Comparison of ENCODE assay signal across 9 mouse cellular contexts in genomic region chr8:121729323-121729722, GRCm38 (mm10). TPM values are rescaled to one million over a fixed set of nuclear protein-coding genes. Genes with fewer than 3 reads are reported as not detected.
DNase-seq lines count a peak whose midpoint lies in the region; ATAC-seq lines count a peak whose summit lies in the region.
"Had no signal": no experiment of that assay in that cellular context is flagged by ENCODE, and none has a peak within 500 bp of the region (broad histone marks: within the 10 kb centered on the region; RNA-seq: fewer than 3 reads in every experiment).

Jph3 (plus strand) TSS chr8:121729623.

- 6% methylated on average over 12 of the region's 12 CpGs for WGBS in kidney, embryonic 16.5 days
- 5% methylated on average over 12 of the region's 12 CpGs for WGBS in forebrain, embryonic 10.5 days
- WGBS in midbrain, embryonic 14.5 days = 8% methylated on average over 12 of the region's 12 CpGs

- H3K27ac ChIP-seq in kidney, embryonic 16.5 days (ENCODE audit: low read length) = no peak within 1 kb of the TSS
- peak within 1 kb of the TSS; percentile 60; the same call in 1 of the 2 replicates for H3K27ac ChIP-seq in forebrain, embryonic 10.5 days
- peak within 1 kb of the TSS; percentile 70 for H3K27ac ChIP-seq in midbrain, embryonic 14.5 days (replicated peaks; ENCODE audit: low read depth, low read length)

- peak within 1 kb of the TSS; percentile 85 for H3K4me2 ChIP-seq in kidney, embryonic 16.5 days (replicated peaks; ENCODE audit: low read depth, low read length)
- peak within 1 kb of the TSS; percentile 86 for H3K4me2 ChIP-seq in midbrain, embryonic 14.5 days (ENCODE audit: low read length)

- H3K9ac ChIP-seq in kidney, embryonic 16.5 days (replicated peaks; ENCODE audit: low read length) = no peak within 1 kb of the TSS
- peak within 1 kb of the TSS; percentile 73 for H3K9ac ChIP-seq in midbrain, embryonic 14.5 days (replicated peaks; ENCODE audit: low read length)

- H3K9me3 ChIP-seq in kidney, embryonic 16.5 days (ENCODE audit: low read length) = no peaks in the 10 kb centered on the region
- peaks cover 8% of the 10 kb centered on the region for H3K9me3 ChIP-seq in forebrain, embryonic 10.5 days
- no peaks in the 10 kb centered on the region for H3K9me3 ChIP-seq in midbrain, embryonic 14.5 days (ENCODE audit: control insufficient read depth, low read length)

- no peak for ATAC-seq in kidney, embryonic 16.5 days (ENCODE audit: low FRiP score, low TSS enrichment)
- ATAC-seq in midbrain, embryonic 14.5 days (ENCODE audit: low FRiP score, low TSS enrichment) = no peak

- no peaks in the 10 kb centered on the region for H3K36me3 ChIP-seq in kidney, embryonic 16.5 days (ENCODE audit: insufficient read depth, low read length)
- no peaks in the 10 kb centered on the region for H3K36me3 ChIP-seq in forebrain, embryonic 10.5 days (replicated peaks)
- no peaks in the 10 kb centered on the region for H3K36me3 ChIP-seq in midbrain, embryonic 14.5 days (ENCODE audit: control insufficient read depth, insufficient read depth, low read length)

- DNase-seq in kidney, postnatal 10 days = no peak
- DNase-seq in forebrain, embryonic 10.5 days (ENCODE audit: extremely low spot score, low spot score) = no peak
- DNase-seq in layer of hippocampus, postnatal 25 days (ENCODE audit: extremely low spot score in 1 of 2, low spot score in 1 of 2) = no peak
- peak; percentile 8 for DNase-seq in midbrain, embryonic 14.5 days
- no peak for DNase-seq in Muller cell, postnatal 12 days (ENCODE audit: inconsistent ontology term)
- DNase-seq in spleen, postnatal 4 days (ENCODE audit: low spot score in 2 of 2) = no peak
- no peak for DNase-seq in gastrocnemius, adult 8-10 months (ENCODE audit: low spot score in 2 of 2)

- peak within 1 kb of the TSS; percentile 51 for H3K4me3 ChIP-seq in kidney, embryonic 16.5 days (ENCODE audit: low read length)
- peak within 1 kb of the TSS; percentile 62 for H3K4me3 ChIP-seq in forebrain, embryonic 10.5 days
- peak within 1 kb of the TSS; percentile 68 for H3K4me3 ChIP-seq in midbrain, embryonic 14.5 days (replicated peaks; ENCODE audit: low read depth, low read length)

- H3K4me1 ChIP-seq in kidney, embryonic 16.5 days (ENCODE audit: insufficient read depth, low read length) = peaks cover 12% of the 10 kb centered on the region; the same call in 1 of the 2 replicates
- H3K4me1 ChIP-seq in forebrain, embryonic 10.5 days = peaks cover 27% of the 10 kb centered on the region
- peaks cover 18% of the 10 kb centered on the region for H3K4me1 ChIP-seq in midbrain, embryonic 14.5 days (ENCODE audit: control insufficient read depth, insufficient read depth, low read length)

- peaks cover 67% of the 10 kb centered on the region for H3K27me3 ChIP-seq in kidney, embryonic 16.5 days (ENCODE audit: insufficient read depth, low read length)
- peaks cover 73% of the 10 kb centered on the region for H3K27me3 ChIP-seq in forebrain, embryonic 10.5 days (ENCODE audit: poor library complexity, severe bottlenecking)
- peaks cover 16% of the 10 kb centered on the region for H3K27me3 ChIP-seq in midbrain, embryonic 14.5 days (ENCODE audit: control insufficient read depth, insufficient read depth, low read length)

RNA-seq across cellular contexts. Expression of gene Jph3, which starts in this region (rescaled TPM):
- polyA plus RNA-seq in kidney, embryonic 16.5 days (2015; fragmentation: Nextera tagmentation; extraction: Ambion mirVana) = 0.65 and 1.3 TPM in 2 replicates
- polyA plus RNA-seq in forebrain, embryonic 10.5 days (2016; fragmentation: Nextera tagmentation; extraction: Ambion mirVana) = 5.6 and 7.7 TPM in 2 replicates
- 100 to 1,000 TPM; 301 to 309 TPM for total RNA-seq in layer of hippocampus, postnatal 25 days (2021)
- 73.5 and 86.4 TPM in 2 replicates for polyA plus RNA-seq in midbrain, embryonic 14.5 days (2014; fragmentation: Nextera tagmentation; extraction: Ambion mirVana)
- not detected for total RNA-seq in gastrocnemius, adult 8-10 months (2022)
- total RNA-seq: liver, adult 2 months had no signal
- polyA plus RNA-seq: liver, adult 2 months had no signal

Comparison
In these comparisons a context has a peak if more than half of its experiments do, and no peak if none do; other contexts are left out.
1. RNA of gene Jph3 (total RNA-seq): 301 to 309 TPM in layer of hippocampus, postnatal 25 days; not detected in gastrocnemius, adult 8-10 months; every median in the first group is over 100 times any median in the second.
2. Peak in every context shown above with its lines, with median percentiles within 50 percentile points of each other: H3K4me3 ChIP-seq.